Mouse (Mus musculus) MEL (cell line): ENCODE data around the gene Agbl3. TPM values are rescaled to one million over a fixed set of nuclear protein-coding genes. Genes with fewer than 3 reads are reported as not detected.

Source experiments
- DNase-seq: peaks from one replicate; pipeline ENCODE4 v3.0.0; 2011; ENCODE audit warnings: low read depth, low spot score
- H3K27ac ChIP-seq: 2 replicates; pipeline ENCODE4 v1.5.1; 2012; ENCODE audit warnings: low read depth, mild to moderate bottlenecking, control low read depth, low read length, moderate library complexity; ENCODE audit not compliant: control insufficient read depth
- H3K27me3 ChIP-seq, 2 experiments: fragments of 150-350 bp in 1 of 2; sonication (generic) in 1 of 2; 2 replicates each; pipeline ENCODE4 v1.6.1; 2012; ENCODE audit warnings: low read length in 2 of 2, mild to moderate bottlenecking in 2 of 2, improper control_type of control experiment in 1 of 2, moderate library complexity in 1 of 2; ENCODE audit not compliant: insufficient read depth in 2 of 2, control insufficient read depth in 1 of 2
- H3K36me3 ChIP-seq, 2 experiments: 2 replicates each; pipeline ENCODE4 v1.6.1; 2012 to 2014; ENCODE audit warnings: low read length in 2 of 2, improper control_type of control experiment in 1 of 2, inconsistent platforms in 1 of 2, mild to moderate bottlenecking in 1 of 2; ENCODE audit not compliant: insufficient read depth in 2 of 2, control insufficient read depth in 1 of 2
- H3K4me1 ChIP-seq, 2 experiments: fragments of 150-350 bp in 1 of 2; sonication (generic) in 1 of 2; 2 replicates each; pipeline ENCODE4 v1.6.1; 2012; ENCODE audit warnings: low read length in 2 of 2, improper control_type of control experiment in 1 of 2, mild to moderate bottlenecking in 1 of 2; ENCODE audit not compliant: insufficient read depth in 2 of 2, control insufficient read depth in 1 of 2
- H3K4me3 ChIP-seq, 2 experiments: fragments of 150-350 bp in 1 of 2; sonication (generic) in 1 of 2; 2 replicates each; pipeline ENCODE4 v1.5.1; 2012; ENCODE audit warnings: low read depth in 2 of 2, low read length in 2 of 2, mild to moderate bottlenecking in 2 of 2, moderate library complexity in 2 of 2, control low read depth in 1 of 2, improper control_type of control experiment in 1 of 2; ENCODE audit not compliant: control insufficient read depth in 1 of 2, insufficient read depth in 1 of 2
- H3K79me2 ChIP-seq: 2 replicates; pipeline ENCODE4 v1.6.1; 2012; ENCODE audit warnings: mild to moderate bottlenecking, low read length, moderate library complexity; ENCODE audit not compliant: control insufficient read depth, poor library complexity, insufficient read depth
- H3K9ac ChIP-seq: 2 replicates; pipeline ENCODE4 v1.6.1; 2012; ENCODE audit warnings: low read depth, mild to moderate bottlenecking, control low read depth, low read length, moderate library complexity; ENCODE audit not compliant: control insufficient read depth, poor library complexity, severe bottlenecking
- H3K9me3 ChIP-seq: fragments of 150-350 bp; sonication (generic); replicated peaks from 2 replicates; pipeline ENCODE4 v1.6.1; 2012; ENCODE audit warnings: mild to moderate bottlenecking, low read length, improper control_type of control experiment, moderate library complexity; ENCODE audit not compliant: insufficient read depth
- BHLHE40 ChIP-seq: IDR thresholded peaks from 2 replicates; pipeline ENCODE4 v1.6.1; 2012; ENCODE audit warnings: low read depth, mild to moderate bottlenecking, inconsistent platforms, low read length, improper control_type of control experiment, borderline replicate concordance
- CHD1 ChIP-seq: IDR thresholded peaks from 2 replicates; pipeline ENCODE4 v1.6.1; 2012; ENCODE audit warnings: low read depth, mild to moderate bottlenecking, inconsistent platforms, low read length, improper control_type of control experiment
- CTCF ChIP-seq, 3 experiments: IDR thresholded peaks in 2 of 3; conservative IDR thresholded peaks in 1 of 3; 2 replicates each; pipeline ENCODE4 v1.5.1; 2011 to 2012; ENCODE audit warnings: low read length in 3 of 3, low read depth in 2 of 3, mild to moderate bottlenecking in 2 of 3, improper control_type of control experiment in 1 of 3, inconsistent platforms in 1 of 3, mixed read lengths in 1 of 3, moderate library complexity in 1 of 3; ENCODE audit not compliant: control insufficient read depth in 1 of 3, insufficient read depth in 1 of 3, poor library complexity in 1 of 3, severe bottlenecking in 1 of 3
- ELF1 ChIP-seq: IDR thresholded peaks from 2 replicates; pipeline ENCODE4 v1.6.1; 2014; ENCODE audit warnings: low read depth, mild to moderate bottlenecking, inconsistent platforms, low read length, improper control_type of control experiment, moderate library complexity
- EP300 ChIP-seq, 2 experiments: IDR thresholded peaks; 2 replicates each; pipeline ENCODE4 v1.6.1; 2011; ENCODE audit warnings: improper control_type of control experiment in 2 of 2, low read length in 2 of 2, low read depth in 1 of 2, mild to moderate bottlenecking in 1 of 2
- GATA1 ChIP-seq: IDR thresholded peaks from 2 replicates; pipeline ENCODE4 v1.6.1; 2011; ENCODE audit warnings: low read depth, low read length, improper control_type of control experiment
- JUND ChIP-seq: IDR thresholded peaks from 2 replicates; pipeline ENCODE4 v1.6.1; 2011; ENCODE audit warnings: low read depth, mild to moderate bottlenecking, improper control_type of control experiment, low read length
- MAFK ChIP-seq: IDR thresholded peaks from 2 replicates; pipeline ENCODE4 v1.6.1; 2011; ENCODE audit warnings: low read depth, mild to moderate bottlenecking, low read length, improper control_type of control experiment, borderline replicate concordance
- MXI1 ChIP-seq: IDR thresholded peaks from 2 replicates; pipeline ENCODE4 v1.6.1; 2011; ENCODE audit warnings: mild to moderate bottlenecking, low read depth, low read length, improper control_type of control experiment
- NELFE ChIP-seq: IDR thresholded peaks from 2 replicates; pipeline ENCODE4 v1.6.1; 2011; ENCODE audit warnings: low read depth, low read length, improper control_type of control experiment
- NRF1 ChIP-seq: IDR thresholded peaks from 2 replicates; pipeline ENCODE4 v1.6.1; 2014; ENCODE audit warnings: low read depth, mild to moderate bottlenecking, inconsistent platforms, low read length, improper control_type of control experiment, moderate library complexity; ENCODE audit not compliant: poor library complexity, insufficient read depth, severe bottlenecking
- POLR2A ChIP-seq, 2 experiments: IDR thresholded peaks; 2 replicates each; pipeline ENCODE4 v1.6.1; 2011 to 2012; ENCODE audit warnings: low read length in 2 of 2, mild to moderate bottlenecking in 2 of 2, control low read depth in 1 of 2, improper control_type of control experiment in 1 of 2, low read depth in 1 of 2, moderate library complexity in 1 of 2; ENCODE audit not compliant: control insufficient read depth in 1 of 2, insufficient read depth in 1 of 2, poor library complexity in 1 of 2
- POLR2AphosphoS5 ChIP-seq: IDR thresholded peaks from 2 replicates; pipeline ENCODE4 v1.6.1; 2012; ENCODE audit warnings: low read depth, borderline replicate concordance, mild to moderate bottlenecking, inconsistent platforms, low read length, moderate library complexity, mixed read lengths
- RAD21 ChIP-seq: IDR thresholded peaks from 2 replicates; pipeline ENCODE4 v1.6.1; 2011; ENCODE audit warnings: mild to moderate bottlenecking, low read depth, low read length, improper control_type of control experiment
- RCOR1 ChIP-seq: IDR thresholded peaks from 2 replicates; pipeline ENCODE4 v1.6.1; 2012; ENCODE audit warnings: low read depth, mild to moderate bottlenecking, inconsistent platforms, low read length, improper control_type of control experiment
- SIN3A ChIP-seq: IDR thresholded peaks from 2 replicates; pipeline ENCODE4 v1.6.1; 2012; ENCODE audit warnings: low read length, improper control_type of control experiment, inconsistent platforms
- SMC3 ChIP-seq: IDR thresholded peaks from 2 replicates; pipeline ENCODE4 v1.6.1; 2011; ENCODE audit warnings: low read depth, low read length, improper control_type of control experiment
- TBP ChIP-seq: IDR thresholded peaks from 2 replicates; pipeline ENCODE4 v1.8.0; 2011; ENCODE audit warnings: low read depth, low read length, improper control_type of control experiment
- USF2 ChIP-seq, 2 experiments: IDR thresholded peaks; 2 replicates each; pipeline ENCODE4 v1.6.1; 2011 to 2012; ENCODE audit warnings: improper control_type of control experiment in 2 of 2, low read length in 2 of 2, borderline replicate concordance in 1 of 2, inconsistent platforms in 1 of 2, low read depth in 1 of 2, mild to moderate bottlenecking in 1 of 2; ENCODE audit not compliant: insufficient read depth in 1 of 2
- ZC3H11A ChIP-seq: IDR thresholded peaks from 2 replicates; pipeline ENCODE4 v1.6.1; 2012; ENCODE audit warnings: low read depth, mild to moderate bottlenecking, inconsistent platforms, low read length, improper control_type of control experiment
- ZNF384 ChIP-seq: IDR thresholded peaks from 2 replicates; pipeline ENCODE4 v1.6.1; 2012; ENCODE audit warnings: low read depth, mild to moderate bottlenecking, inconsistent platforms, low read length, improper control_type of control experiment
- polyA plus RNA-seq, 2 experiments: library from polyadenylated mRNA; stranded (reverse) in 1 of 2; unstranded in 1 of 2; fragments of >175 nt in 1 of 2; fragments of >200 nt in 1 of 2; gene quantifications; 2 replicates each; pipeline versions ENCODE4 v1.2.1 to v1.2.4; 2012; ENCODE audit warnings: low replicate concordance in 2 of 2, low read depth in 1 of 2; ENCODE audit not compliant: insufficient read length in 2 of 2, insufficient read depth in 1 of 2, missing spikeins in 1 of 2
- total RNA-seq: library from RNA; depleted of rRNA; stranded (reverse); fragments of 300-350 nt; gene quantifications from 2 replicates; pipeline ENCODE4 v1.2.3, GENCODE M21; 2012

The Agbl3 gene
- total and polyA plus RNA-seq, 3 experiments = 1.3 TPM; not detected in 2

DNA sequence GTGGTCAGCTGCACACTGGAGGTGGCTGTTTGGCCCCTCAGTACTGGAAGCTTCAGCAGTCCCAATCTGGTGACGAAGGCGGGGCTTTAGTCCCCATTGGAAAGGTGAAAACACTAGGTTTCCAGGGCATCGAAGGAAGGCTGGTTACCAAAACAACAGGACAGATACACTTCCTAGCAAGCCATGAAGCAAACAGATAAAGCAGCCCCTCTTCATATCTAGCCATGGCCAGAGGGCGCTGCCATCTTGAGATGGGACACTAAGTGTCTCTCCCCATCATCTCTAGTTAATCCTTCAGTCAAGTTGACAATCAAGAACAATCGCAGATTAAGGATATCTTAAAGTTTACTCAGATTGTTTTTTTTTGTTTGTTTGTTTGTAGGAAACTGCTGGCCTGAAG, 14.5 kb upstream of the Agbl3 start:
- H3K27ac ChIP-seq = no peak overlapping the region
- H3K27me3 ChIP-seq = peaks cover 2 to 9% of the 10 kb centered on the region in 2 experiments; a peak in 2 of 4 replicates
- H3K79me2 ChIP-seq = no peaks in the 10 kb centered on the region
- H3K4me3 ChIP-seq = no peak overlapping the region
- no peak for DNase-seq
- TF ChIP-seq USF2 (IDR thresholded peaks at IDR 0.05; ENCODE audit: borderline replicate concordance in 1 of 2, insufficient read depth in 1 of 2, low read depth in 1 of 2, low read length in 2 of 2) = no peak
- no peak for TF ChIP-seq MAFK
- no peak for TF ChIP-seq ELF1
- TF ChIP-seq SIN3A = no peak
- no peak for TF ChIP-seq POLR2A (IDR thresholded peaks at IDR 0.05; ENCODE audit: control insufficient read depth in 1 of 2, insufficient read depth in 1 of 2, low read depth in 1 of 2, low read length in 2 of 2, poor library complexity in 1 of 2)
- no peak for TF ChIP-seq MXI1
- no peak for TF ChIP-seq NELFE
- TF ChIP-seq EP300 (IDR thresholded peaks at IDR 0.05; ENCODE audit: low read depth in 1 of 2, low read length in 2 of 2) = no peak
- no peak for TF ChIP-seq CTCF (IDR thresholded peaks at IDR 0.05 in 2 of 3, conservative IDR thresholded peaks at IDR 0.05 in 1 of 3; ENCODE audit: control insufficient read depth in 1 of 3, insufficient read depth in 1 of 3, low read depth in 2 of 3, low read length in 3 of 3, poor library complexity in 1 of 3, severe bottlenecking in 1 of 3)
- TF ChIP-seq SMC3 = no peak
- no peak for TF ChIP-seq ZNF384
- TF ChIP-seq RAD21 = no peak
- TF ChIP-seq JUND = no peak
- TF ChIP-seq GATA1 = no peak
- TF ChIP-seq NRF1 = no peak
- no peaks in the 10 kb centered on the region for H3K4me1 ChIP-seq
- H3K9me3 ChIP-seq = no peaks in the 10 kb centered on the region
- H3K36me3 ChIP-seq = no peaks in the 10 kb centered on the region
- H3K9ac ChIP-seq = no peak overlapping the region

DNA sequence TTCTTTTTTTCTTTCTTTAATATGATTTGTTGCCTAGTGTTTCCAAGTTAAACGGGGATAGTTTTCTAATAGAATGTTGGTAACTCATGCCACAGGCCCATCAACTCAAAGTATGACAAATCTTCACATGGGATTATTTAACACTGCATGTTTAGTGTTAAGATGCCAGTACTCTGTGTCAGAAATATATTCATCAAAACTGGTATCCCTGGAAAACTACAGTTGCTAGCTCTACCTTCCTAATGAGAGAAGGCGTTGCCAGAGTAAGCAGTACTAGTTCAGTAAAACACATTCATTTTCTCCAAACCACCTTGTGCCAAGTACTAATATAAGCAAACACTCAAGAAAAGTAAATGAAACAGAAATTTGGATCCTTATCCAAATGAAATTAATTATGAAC, 10.2 kb upstream of the Agbl3 start:
- H3K9ac ChIP-seq = no peak overlapping the region
- no peak for DNase-seq
- no peaks in the 10 kb centered on the region for H3K9me3 ChIP-seq
- H3K27me3 ChIP-seq = peaks cover 0 to 4% of the 10 kb centered on the region in 2 experiments; a peak in 2 of 4 replicates
- H3K4me1 ChIP-seq = no peaks in the 10 kb centered on the region
- no peaks in the 10 kb centered on the region for H3K79me2 ChIP-seq
- TF ChIP-seq TBP = no peak
- no peak for TF ChIP-seq RCOR1
- no peak for TF ChIP-seq ZC3H11A
- no peak for TF ChIP-seq BHLHE40
- no peak for TF ChIP-seq CHD1
- no peak for TF ChIP-seq POLR2AphosphoS5
- no peak for TF ChIP-seq SIN3A
- no peak for TF ChIP-seq SMC3
- no peak overlapping the region for H3K4me3 ChIP-seq
- H3K27ac ChIP-seq = no peak overlapping the region
- no peaks in the 10 kb centered on the region for H3K36me3 ChIP-seq
